Comparison of ENCODE assay signal across 8 mouse cellular contexts in the genomic region with DNA sequence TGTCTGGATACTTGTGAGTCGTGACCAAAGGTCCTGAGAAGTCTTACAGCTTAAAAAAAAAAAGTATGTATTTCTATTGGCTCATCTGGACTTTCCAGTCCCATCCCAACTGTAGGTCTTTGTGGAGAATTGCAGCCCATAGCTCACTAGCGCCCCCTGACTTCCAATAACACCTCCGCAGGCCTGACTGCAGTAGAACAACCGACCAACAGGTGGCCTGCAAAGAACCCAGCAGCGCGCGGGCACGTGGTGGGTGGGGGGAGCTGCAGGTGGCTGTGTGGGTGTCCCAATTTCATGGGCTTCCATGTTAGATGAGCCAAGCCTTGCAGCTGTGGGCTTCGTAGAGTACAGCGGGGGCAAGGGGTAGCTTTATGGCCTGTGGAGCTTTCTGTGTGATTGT.
DNase-seq lines count a peak whose midpoint lies in the region; TF ChIP-seq lines count a peak whose summit lies in the region.

No protein-coding gene starts in this region.

- WGBS in lung, adult 2 months: 23% methylated on average over 10 of the region's 10 CpGs

- H3K4me1 ChIP-seq in lung, adult 2 months (ENCODE audit: control insufficient read depth, insufficient read depth, low read length): no peaks in the 10 kb centered on the region

- H3K4me3 ChIP-seq in lung, adult 2 months (replicated peaks; ENCODE audit: extremely low read depth, low read depth, low read length): no peak overlapping the region

- peak; percentile 86 for TF ChIP-seq CTCF in lung, adult 2 months (IDR thresholded peaks at IDR 0.05; ENCODE audit: insufficient read depth, low read length)

- DNase-seq in 3134 (ENCODE audit: extremely low read depth, insufficient read length, low spot score): peak; percentile 50
- DNase-seq in CD4-positive, CD25-positive, alpha-beta regulatory T cell, adult 2 months (ENCODE audit: low read depth, low spot score): peak; percentile 92
- DNase-seq in brain, adult 2 months (ENCODE audit: low read depth, low spot score): peak; percentile 53
- DNase-seq in gastrocnemius, postnatal 10 days: peak; percentile 65
- DNase-seq in kidney, postnatal 14 days: peak; percentile 60
- DNase-seq in lung, adult 2 months: peak; percentile 59
- peak; percentile 54 for DNase-seq in right cerebral cortex, postnatal 14 days
- DNase-seq in Muller cell, postnatal 12 days (ENCODE audit: inconsistent ontology term): no peak

- TF ChIP-seq POLR2A in lung, adult 2 months (IDR thresholded peaks at IDR 0.05; ENCODE audit: borderline replicate concordance, extremely low read depth, low read depth, low read length): no peak
